Mouse (Mus musculus): Measurements from ENCODE around the gene Grin2b. TPM values are rescaled to one million over a fixed set of nuclear protein-coding genes. Genes with fewer than 3 reads are reported as not detected.

Gene Grin2b
- total RNA-seq, 2 experiments from 2014 or later: 343 to 387 TPM

DNA sequence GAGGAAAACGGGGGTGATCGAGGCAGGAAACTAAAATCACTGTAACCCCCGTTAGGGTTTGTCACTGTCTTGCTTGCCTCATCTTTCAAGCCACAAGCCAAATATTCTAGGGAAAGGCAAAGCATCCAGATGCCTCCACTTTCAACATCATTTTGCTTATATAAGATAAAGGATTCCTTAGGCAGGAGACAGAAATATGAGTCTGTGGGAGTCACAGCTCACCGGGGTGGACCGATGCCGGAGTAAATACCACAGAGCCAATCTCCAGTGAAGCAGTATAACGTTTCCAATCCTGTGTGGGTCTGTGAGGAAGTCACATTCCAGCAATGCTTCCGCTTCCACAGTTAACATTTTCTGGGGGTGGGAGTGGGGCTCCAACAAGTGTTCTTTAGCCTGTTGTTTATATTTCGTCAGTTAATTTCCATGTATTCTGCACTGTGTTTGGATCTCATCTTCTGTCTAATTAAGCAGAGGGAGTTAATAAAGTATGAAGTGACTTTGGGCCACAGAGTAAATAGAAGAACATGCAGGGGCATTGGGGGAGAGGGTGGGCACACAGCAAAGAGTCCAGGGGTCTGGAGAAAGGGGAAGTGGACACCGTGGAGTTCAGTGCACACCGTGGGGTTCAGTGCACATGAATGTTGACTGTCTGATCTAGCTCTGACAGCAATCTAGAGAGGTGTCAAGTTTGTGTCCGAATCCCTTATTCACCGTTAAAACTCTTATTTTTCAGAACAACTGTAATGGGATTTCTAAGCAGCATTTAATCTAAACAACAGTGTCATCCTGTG is 374.9 kb downstream of the Grin2b start:
- peak overlapping the region; percentile 90 for H3K27ac ChIP-seq
- DNase-seq (ENCODE audit: low spot score in 2 of 2): peak in 1 of 2 experiments; percentile 37
- no peak overlapping the region for H3K4me3 ChIP-seq
- TF ChIP-seq CTCF (conservative IDR thresholded peaks at IDR 0.05): no peak

DNA sequence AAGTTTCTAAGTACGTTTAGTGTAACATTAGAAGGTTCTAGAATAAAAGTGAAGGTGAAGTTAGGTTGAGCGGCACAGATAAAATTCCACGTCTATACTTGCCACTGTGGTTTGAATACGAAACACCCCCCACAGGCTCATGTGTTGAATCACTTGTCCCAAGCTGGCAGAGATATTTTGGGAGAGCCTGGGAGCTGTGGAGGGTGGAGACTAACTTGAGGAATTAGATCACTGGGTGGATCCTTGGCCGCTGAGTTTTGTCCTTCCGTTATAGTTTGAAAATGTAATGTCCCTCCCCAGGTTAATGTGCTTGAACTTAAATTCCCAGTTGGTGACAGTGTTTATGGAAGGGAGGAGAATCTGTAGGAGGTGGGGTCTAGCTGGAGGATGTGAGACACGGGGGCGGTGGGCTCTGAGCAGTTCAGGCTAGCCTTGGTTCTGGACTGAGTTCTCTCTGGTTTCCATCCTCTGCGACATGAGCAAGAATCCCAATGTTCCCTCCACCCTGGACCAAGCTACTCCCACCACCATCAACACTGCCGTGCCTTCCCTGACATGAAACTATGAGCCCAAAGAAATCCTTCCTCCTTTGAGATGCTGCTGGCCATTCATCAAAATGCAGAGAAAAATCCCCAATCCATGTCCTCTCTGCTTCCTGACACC is 375.8 kb downstream of the Grin2b start:
- TF ChIP-seq CTCF (conservative IDR thresholded peaks at IDR 0.05): no peak
- peak overlapping the region; percentile 90 for H3K27ac ChIP-seq

DNA sequence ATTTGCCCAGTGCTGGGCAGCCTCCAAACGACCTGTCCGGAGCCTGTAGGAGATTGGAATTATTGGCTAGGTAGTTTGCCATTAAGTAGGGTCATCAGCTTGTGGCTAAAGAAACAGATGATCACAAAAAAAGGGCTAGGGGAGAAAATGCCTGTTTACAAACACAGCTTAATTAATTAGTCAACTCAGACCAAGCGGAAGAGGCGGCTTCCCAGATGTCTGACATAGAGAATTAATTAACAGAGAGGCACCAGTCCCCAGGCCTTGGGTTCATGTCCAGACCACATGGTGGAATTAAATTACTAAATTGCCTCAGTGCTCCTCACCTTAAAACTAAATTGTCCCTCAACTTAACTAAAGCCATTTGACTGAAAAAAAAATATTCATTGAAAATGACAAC is 376.4 kb downstream of the Grin2b start:
- H3K27ac ChIP-seq: peak overlapping the region; percentile 90
- no peak for DNase-seq (ENCODE audit: low spot score in 2 of 2)
- TF ChIP-seq CTCF (conservative IDR thresholded peaks at IDR 0.05): no peak
- no peak overlapping the region for H3K4me3 ChIP-seq

More for the DNA sequence above, 375.8 kb downstream of the Grin2b start:
- no peak overlapping the region for H3K4me3 ChIP-seq
- no peak for DNase-seq (ENCODE audit: low spot score in 2 of 2)

DNA sequence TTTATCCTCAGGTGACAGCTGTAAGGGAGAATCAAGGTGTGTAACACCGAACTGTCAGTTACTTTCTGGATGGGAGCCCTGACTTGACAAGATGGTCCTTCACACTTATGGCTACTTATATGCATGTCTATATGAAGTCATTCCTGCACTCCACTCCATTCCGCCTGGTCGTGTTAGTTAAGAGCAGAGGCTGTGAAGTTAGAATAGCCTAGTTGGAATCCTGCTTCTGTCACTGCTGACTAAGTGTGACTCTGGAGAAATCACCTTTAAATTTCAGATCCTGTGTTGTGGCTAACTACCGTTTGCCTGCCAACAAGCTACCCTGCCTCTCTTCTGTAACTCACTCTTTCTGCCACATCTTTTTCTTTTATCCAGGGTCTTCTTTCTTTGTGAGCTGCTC is 381.9 kb downstream of the Grin2b start:
- Histone ChIP-seq H3K27ac (0 out of 2 replicates have a peak overlapping the region, but pooled peaks have one; percentile 2), H3K4me3 (no peak overlapping the region)
- no peak for TF ChIP-seq CTCF (conservative IDR thresholded peaks at IDR 0.05)
- DNase-seq (ENCODE audit: low spot score in 2 of 2): no peak

DNA sequence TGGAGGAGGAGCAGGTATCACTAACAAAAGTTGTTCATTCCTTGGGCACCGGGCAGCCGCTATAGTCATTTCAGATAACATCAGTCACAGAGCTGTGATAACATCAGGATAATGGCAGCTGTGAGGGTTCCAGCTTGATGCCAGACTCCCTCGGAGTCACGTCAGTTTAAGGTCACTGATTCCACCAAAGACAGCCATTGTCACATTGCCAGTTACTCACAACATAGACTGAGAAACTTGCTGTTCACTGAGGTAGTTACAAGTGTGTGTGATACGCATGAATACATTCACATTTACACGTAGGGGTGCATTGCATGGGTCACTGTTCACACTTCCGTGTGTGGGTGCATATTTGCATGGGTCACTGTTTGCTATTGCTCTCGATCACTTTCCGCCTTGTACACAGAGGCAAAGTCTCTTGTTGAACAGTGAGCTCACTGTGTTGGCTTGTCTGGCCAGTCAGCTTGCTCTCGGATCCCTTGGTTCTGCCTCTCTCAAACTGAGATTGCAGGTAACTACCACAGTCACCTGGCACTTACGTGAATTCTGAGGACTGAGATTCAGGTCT is 383.6 kb downstream of the Grin2b start:
- Histone ChIP-seq H3K27ac (peak overlapping the region; percentile 21), H3K4me3 (no peak overlapping the region)
- DNase-seq (ENCODE audit: low spot score in 2 of 2): no peak
- TF ChIP-seq CTCF (conservative IDR thresholded peaks at IDR 0.05): no peak

DNA sequence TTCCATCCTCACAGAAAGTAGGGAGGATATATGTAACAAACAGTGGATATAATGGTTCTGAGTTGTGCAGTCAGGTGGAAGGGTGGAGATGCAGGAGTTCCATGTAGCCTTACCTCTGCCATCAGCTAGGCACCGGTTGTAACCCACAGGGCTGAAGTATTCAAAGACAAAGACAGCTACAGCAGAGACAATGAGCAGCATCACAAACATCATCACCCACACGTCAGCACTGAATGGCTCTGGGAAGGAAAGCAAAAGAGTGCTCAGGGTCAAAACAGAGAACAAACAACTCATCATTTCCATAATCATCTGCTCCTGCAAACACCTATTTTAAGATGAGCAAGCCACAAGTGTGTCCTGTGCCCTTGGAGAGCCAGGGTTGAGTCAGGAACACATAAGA is 398.6 kb downstream of the Grin2b start:
- no peak for DNase-seq (ENCODE audit: low spot score in 2 of 2)
- H3K4me3 ChIP-seq: no peak overlapping the region
- peak overlapping the region; percentile 43 for H3K27ac ChIP-seq
- TF ChIP-seq CTCF (conservative IDR thresholded peaks at IDR 0.05): no peak

DNA sequence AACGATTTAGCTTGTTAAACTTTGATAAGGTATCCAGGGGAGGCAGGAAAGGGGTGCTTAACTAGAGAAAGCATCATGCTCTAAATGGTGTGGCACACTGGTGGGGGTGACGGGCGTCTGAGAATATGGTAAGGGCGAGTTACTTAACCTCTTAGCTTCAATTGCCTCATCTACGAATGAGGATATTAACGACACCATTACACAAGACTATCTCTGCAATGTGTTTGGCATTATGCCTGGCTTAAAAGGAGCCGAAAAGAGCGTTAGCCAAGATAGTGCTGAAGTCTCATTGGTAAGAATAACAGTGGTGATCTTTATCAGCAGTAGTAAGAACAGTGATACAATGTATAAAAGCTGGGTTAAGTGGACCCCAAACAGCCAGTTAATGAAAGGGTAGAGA is 405.7 kb downstream of the Grin2b start:
- no peak for DNase-seq (ENCODE audit: low spot score in 2 of 2)
- Histone ChIP-seq H3K4me3 (no peak overlapping the region), H3K27ac (peak overlapping the region; percentile 59)
- TF ChIP-seq CTCF (conservative IDR thresholded peaks at IDR 0.05): no peak

DNA sequence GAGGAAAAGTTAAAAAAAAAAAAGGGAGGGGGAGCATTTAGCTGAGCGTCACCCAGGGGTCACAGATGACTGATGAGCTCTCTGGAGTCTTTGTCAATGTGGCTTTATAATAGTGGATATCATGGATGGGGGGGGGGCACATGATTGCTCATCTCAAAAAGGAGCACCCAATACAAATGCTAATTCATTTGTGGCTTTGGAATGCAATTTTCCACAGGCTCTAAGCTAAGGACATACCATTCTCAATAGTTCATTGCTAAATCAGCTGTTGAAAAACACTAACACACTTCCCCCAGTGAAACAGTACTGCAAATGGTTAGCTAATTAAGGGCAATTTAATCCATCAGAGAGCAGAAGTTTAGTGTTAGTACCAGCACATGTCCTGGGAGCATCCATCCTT is 414.6 kb downstream of the Grin2b start:
- DNase-seq (ENCODE audit: low spot score in 2 of 2): no peak
- Histone ChIP-seq H3K4me3 (no peak overlapping the region), H3K27ac (no peak overlapping the region)
- TF ChIP-seq CTCF (conservative IDR thresholded peaks at IDR 0.05): no peak

DNA sequence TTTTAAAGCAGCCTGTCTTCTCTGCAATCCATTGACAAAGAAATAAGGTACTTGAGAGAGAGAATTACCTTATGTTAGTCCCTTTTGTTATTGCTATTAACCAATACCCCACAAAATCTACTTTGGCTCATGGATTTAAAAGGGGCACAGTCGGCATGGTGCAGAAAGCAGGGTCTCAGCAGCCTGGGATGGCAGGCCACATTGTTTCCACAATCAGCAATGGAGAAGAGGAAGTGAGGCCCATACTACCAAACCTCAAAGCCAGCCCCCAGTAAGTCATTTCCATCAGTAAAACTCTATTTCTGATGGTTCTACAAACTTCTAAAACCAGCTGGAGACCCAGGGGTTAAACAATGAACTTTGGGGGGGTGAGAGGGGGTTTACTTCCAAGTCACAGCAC is 417.2 kb downstream of the Grin2b start:
- DNase-seq (ENCODE audit: low spot score in 2 of 2): no peak
- peak overlapping the region; percentile 0; the same call in 1 of the 2 replicates for H3K27ac ChIP-seq
- no peak for TF ChIP-seq CTCF (conservative IDR thresholded peaks at IDR 0.05)
- H3K4me3 ChIP-seq: no peak overlapping the region

DNA sequence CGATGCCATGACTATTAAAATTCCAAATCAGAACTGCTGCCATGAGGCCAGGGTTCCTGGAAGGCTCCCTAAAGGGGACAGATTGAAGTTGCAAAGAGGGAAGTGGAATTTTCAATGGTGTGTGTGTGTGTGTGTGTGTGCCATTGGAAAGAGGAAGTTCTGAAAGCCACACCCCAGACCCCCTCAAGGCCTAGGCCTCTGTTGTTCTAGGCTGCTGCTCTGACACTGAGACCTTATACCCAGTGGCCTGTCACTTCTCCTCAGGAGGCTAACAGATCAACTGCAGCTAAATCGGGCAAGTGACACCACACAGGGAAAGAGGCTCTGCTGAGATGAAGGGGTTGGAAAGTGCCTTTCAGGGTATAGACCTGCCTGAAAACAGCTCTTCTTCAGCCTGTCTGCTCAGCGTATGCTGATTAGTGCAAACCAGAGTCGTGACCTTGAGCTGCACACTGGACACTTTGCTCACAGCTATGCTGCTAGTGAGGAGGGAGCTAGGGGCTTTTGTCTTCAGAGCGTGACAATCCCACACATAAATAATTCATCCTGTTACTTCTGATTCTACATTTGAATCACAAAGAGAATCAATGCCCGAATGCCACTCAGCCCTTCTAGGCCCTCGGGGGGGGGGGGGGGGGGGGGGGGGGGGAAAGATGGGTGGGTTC is 424.8 kb downstream of the Grin2b start:
- no peak for TF ChIP-seq CTCF (conservative IDR thresholded peaks at IDR 0.05)
- H3K4me3 ChIP-seq: no peak overlapping the region
- DNase-seq (ENCODE audit: low spot score in 2 of 2): no peak
- peak overlapping the region; percentile 59; the same call in 1 of the 2 replicates for H3K27ac ChIP-seq

DNA sequence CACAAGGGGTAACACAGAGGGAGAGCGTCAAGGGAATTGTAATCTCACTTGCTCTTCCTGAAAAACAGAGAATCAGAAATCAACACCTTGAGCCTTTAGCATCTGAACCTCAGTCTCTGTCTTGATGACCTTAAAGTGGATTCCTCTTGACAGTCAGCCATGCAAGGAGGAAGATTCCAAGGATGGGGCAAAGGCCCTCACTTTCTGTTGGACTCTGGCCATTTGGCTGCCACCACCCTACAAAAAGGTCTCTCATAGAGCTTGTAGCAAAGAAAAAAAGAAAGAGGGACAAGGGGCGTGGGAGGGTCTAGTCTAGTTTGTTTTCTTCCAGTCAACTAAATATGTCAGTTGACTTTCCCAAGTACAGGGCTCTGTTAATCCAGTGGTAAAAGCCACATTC is 427.7 kb downstream of the Grin2b start:
- H3K27ac ChIP-seq: peak overlapping the region; percentile 48
- TF ChIP-seq CTCF (conservative IDR thresholded peaks at IDR 0.05): no peak
- DNase-seq (ENCODE audit: low spot score in 2 of 2): no peak
- no peak overlapping the region for H3K4me3 ChIP-seq

DNA sequence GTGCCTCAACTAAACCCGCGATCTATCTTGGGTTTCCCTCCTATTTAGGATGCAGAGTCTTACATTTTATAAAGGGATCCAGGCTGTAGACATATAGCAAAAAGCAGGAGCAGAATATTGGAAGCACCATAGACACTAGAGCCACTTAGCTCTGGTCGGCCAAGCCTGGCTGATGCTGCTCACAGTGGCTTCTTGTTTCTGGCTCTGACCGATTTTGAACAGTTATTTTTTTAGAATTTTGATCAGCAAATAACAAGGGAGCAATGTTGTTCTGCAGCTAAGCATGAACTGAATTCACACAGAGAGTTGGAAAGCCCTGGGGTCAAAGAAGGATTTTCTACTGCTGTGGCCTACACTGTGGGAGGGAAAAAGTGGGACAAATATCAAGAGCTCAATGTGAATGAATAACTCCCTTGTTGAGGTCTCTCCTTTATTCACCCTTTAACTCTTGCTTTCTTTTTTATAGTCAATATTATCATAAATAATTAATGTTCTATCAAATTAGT is 439.0 kb downstream of the Grin2b start:
- Histone ChIP-seq H3K4me3 (no peak overlapping the region), H3K27ac (peak overlapping the region; percentile 83)
- DNase-seq (ENCODE audit: low spot score in 2 of 2): no peak
- TF ChIP-seq CTCF (conservative IDR thresholded peaks at IDR 0.05): no peak

DNA sequence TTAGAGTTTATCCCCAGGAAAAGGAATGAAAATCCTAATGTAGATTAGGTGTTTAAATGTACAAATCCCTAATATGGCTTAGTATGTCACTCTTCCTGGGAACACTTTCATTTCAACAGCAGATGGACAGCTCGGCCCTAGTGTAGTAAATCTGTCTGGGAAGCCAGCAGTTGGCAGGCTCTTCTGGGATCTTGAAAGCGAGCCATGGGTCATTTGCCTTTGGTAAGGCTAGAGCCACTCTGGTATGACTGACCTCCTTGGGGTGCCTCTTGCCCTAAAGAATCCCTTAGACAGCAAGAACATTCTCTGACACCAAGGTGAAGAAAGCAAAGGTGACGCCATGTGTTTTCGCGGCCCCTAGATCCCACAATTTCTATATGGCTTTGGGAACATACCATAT is 446.2 kb downstream of the Grin2b start:
- DNase-seq (ENCODE audit: low spot score in 2 of 2): no peak
- Histone ChIP-seq H3K4me3 (no peak overlapping the region), H3K27ac (peak overlapping the region; percentile 55)
- no peak for TF ChIP-seq CTCF (conservative IDR thresholded peaks at IDR 0.05)

Data from layer of hippocampus, adult 2 months (tissue).